Mouse (Mus musculus): Measurements from ENCODE around the gene Cyb5r4.

DNA sequence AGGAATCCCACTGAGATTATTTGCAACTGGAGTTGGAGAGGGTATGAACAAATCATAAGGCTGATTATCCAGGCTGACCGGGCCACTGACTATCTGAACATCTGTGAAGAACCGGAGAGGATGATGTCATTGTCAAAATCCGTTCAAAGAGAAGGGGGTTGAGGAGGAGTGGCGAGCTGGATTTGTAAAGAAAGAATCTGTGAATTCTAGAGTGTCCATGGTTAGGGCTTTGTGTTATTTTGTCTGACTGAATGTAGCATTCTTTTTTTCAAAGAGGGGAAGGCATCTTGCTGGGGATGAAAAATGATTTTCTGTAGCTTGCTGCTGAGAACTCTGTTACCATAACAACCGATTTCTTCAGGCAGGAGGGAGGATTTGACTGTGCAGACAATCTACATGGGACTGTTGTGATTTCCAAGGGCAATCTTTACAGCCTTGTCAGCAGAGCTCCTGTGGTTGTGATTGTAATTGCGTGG is 93.7 kb downstream of the Cyb5r4 start:
- TF ChIP-seq CTCF (IDR thresholded peaks at IDR 0.05; ENCODE audit: low read depth) (no peak), EP300 (IDR thresholded peaks at IDR 0.05; ENCODE audit: low read depth) (no peak)

All from liver, postnatal 0 days (tissue).